Mouse (Mus musculus): ENCODE data around the gene Pitpnm3. TPM values are rescaled to one million over a fixed set of nuclear protein-coding genes. Genes with fewer than 3 reads are reported as not detected.
A peak's percentile ranks its signal among the peaks of the same experiment; 100 is the strongest.

The Pitpnm3 gene
- polyA plus RNA-seq, 1 experiment from 2014 or later, result 0.07 TPM

DNA sequence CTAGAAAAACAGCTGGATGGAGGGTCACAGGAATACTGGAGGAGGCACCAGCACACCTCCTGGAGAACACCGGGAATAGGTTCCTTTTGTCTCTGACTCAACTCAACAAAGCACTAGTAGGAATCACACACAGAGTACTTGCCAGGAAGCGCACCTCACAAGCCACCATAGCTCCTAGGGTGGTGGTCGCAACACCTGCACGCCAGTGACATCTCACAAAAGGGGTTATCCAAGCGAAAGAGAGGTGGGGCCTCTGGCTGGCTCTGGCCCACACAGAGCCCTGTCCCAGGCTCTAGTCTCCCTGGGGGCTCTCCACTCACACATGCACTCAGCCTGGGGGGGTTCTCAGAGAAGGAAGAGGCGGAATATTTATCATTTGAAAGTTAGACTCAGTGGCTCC lies 86.8 kb downstream of the Pitpnm3 start:
- Histone ChIP-seq H3K27me3 (ENCODE audit: control insufficient read depth, insufficient read depth, low read length) (peaks cover 32% of the 10 kb centered on the region), H3K27ac (ENCODE audit: low read depth, low read length) (no peak overlapping the region), H3K9ac (ENCODE audit: low read depth, low read length) (no peak overlapping the region), H3K4me3 (ENCODE audit: low read depth, low read length) (no peak overlapping the region), H3K4me2 (no peak overlapping the region), H3K36me3 (ENCODE audit: control insufficient read depth, insufficient read depth, low read length) (peaks cover 5% of the 10 kb centered on the region), H3K9me3 (replicated peaks; ENCODE audit: control insufficient read depth, low read length) (no peaks in the 10 kb centered on the region), H3K4me1 (ENCODE audit: control insufficient read depth, insufficient read depth, low read length) (peaks cover 9% of the 10 kb centered on the region)
- 68% methylated on average over 6 of the region's 6 CpGs for WGBS (ENCODE audit: insufficient replicate concordance)
- no peak for ATAC-seq (replicated peaks; ENCODE audit: insufficient number of reproducible peaks, low FRiP score, low TSS enrichment)

DNA sequence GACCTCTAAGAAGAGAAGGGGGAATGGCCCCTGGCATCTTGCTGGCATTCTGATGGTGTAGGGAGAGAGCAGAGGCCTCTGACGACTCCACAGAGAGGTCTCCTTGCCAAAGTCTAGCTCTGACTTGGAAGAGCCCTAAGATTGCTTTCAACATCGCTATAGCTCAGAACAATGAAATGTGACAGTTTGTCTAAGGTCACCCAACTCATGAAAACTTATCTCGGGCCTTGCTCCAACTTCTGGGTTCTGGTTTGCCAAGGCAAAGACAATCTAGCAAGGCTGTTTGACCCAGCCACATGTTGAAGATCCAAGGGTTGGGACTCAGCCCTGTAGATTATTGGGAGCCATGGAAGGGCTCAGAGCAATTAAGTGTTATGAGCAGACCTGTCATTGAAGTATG lies 91.3 kb downstream of the Pitpnm3 start:
- peak overlapping the region; percentile 89 for H3K4me2 ChIP-seq
- no peaks in the 10 kb centered on the region for H3K9me3 ChIP-seq (replicated peaks; ENCODE audit: control insufficient read depth, low read length)
- 83% methylated on average over 3 of the region's 3 CpGs for WGBS (ENCODE audit: insufficient replicate concordance)
- ATAC-seq (replicated peaks; ENCODE audit: insufficient number of reproducible peaks, low FRiP score, low TSS enrichment), result no peak
- no peak overlapping the region for H3K4me3 ChIP-seq (ENCODE audit: low read depth, low read length)
- no peak overlapping the region for H3K9ac ChIP-seq (ENCODE audit: low read depth, low read length)
- no peak overlapping the region for H3K27ac ChIP-seq (ENCODE audit: low read depth, low read length)
- peaks cover 5% of the 10 kb centered on the region for H3K36me3 ChIP-seq (ENCODE audit: control insufficient read depth, insufficient read depth, low read length)
- H3K4me1 ChIP-seq (ENCODE audit: control insufficient read depth, insufficient read depth, low read length), result peaks cover 33% of the 10 kb centered on the region
- no peaks in the 10 kb centered on the region; the same call in 1 of the 2 replicates for H3K27me3 ChIP-seq (ENCODE audit: control insufficient read depth, insufficient read depth, low read length)

DNA sequence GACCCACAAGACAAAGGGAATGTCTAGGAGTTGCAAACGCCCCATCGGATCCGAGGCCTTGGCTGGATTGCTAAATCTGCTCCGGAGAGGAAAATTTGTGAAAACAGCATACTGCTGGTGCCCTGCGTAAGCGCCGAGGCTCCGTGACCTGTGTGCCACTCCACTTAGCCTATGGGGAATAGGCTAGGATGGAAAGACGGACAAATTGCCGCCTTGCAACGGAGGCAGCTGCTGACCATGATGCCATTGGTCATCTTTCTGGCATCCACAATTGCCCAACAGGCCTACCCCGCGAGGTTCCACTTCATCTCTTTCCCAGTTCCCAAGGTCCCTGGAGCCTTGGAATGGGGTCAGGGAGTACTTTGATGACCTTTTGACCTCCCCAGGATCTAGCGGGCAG lies 92.9 kb downstream of the Pitpnm3 start:
- ATAC-seq (replicated peaks; ENCODE audit: insufficient number of reproducible peaks, low FRiP score, low TSS enrichment), result 0 out of 2 replicates have a peak, but pooled peaks have one; percentile 2
- Histone ChIP-seq H3K9ac (ENCODE audit: low read depth, low read length) (peak overlapping the region; percentile 76), H3K4me1 (ENCODE audit: control insufficient read depth, insufficient read depth, low read length) (peaks cover 36% of the 10 kb centered on the region), H3K9me3 (replicated peaks; ENCODE audit: control insufficient read depth, low read length) (no peaks in the 10 kb centered on the region), H3K4me3 (ENCODE audit: low read depth, low read length) (peak overlapping the region; percentile 76), H3K27ac (ENCODE audit: low read depth, low read length) (no peak overlapping the region), H3K36me3 (ENCODE audit: control insufficient read depth, insufficient read depth, low read length) (peaks cover 5% of the 10 kb centered on the region), H3K27me3 (ENCODE audit: control insufficient read depth, insufficient read depth, low read length) (no peaks in the 10 kb centered on the region), H3K4me2 (peak overlapping the region; percentile 89)
- WGBS (ENCODE audit: insufficient replicate concordance), result under 1% methylated on average over 14 of the region's 14 CpGs

DNA sequence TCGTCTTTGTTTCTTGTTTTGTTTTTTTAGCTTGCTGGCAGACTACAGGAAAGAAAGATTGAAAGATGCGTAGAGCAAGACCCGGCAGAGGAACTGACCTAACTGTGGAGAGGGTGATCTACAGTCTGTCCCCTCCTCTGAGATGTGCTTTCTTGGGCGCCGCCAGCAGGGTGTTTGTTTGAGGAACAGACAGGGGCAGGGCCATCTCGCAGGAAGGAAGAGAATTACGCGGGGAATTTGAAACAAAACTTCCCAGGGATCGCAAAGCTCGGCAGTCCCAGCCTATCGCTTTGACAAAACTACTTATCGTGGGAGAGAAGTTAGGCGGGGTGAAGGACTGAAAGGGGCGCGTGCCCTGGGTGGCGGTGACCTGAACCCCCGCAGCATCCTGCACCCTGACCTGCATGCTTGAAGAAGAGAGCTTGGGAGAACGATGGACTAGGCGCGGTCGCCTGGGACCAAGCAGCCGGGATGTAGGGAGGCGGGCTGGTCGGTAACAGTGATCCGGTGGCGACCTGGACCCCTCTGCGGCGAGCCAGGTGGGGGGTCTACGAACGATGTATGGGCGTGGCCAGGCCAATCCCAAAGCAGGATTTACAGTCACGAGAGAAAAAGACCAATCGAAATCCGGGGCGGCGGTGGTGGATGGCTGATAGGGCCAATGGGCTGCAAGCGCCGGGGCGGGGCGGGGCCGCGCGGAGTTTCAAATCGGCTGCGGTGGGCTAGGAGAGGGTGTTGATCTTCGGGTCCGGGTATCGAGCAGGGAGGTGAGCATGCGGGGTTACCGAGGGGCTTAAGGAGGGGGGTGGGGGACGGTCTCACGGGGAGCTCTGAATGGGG lies 93.6 kb downstream of the Pitpnm3 start, which contains the start of gene Pimreg:
Pimreg (plus strand) TSS at position 265 of the 840 bp plus-strand sequence.
- ATAC-seq (replicated peaks; ENCODE audit: insufficient number of reproducible peaks, low FRiP score, low TSS enrichment), result peak; percentile 81
- Histone ChIP-seq H3K9me3 (replicated peaks; ENCODE audit: control insufficient read depth, low read length) (no peaks in the 10 kb centered on the region), H3K36me3 (ENCODE audit: control insufficient read depth, insufficient read depth, low read length) (peaks cover 5% of the 10 kb centered on the region), H3K27me3 (ENCODE audit: control insufficient read depth, insufficient read depth, low read length) (0 out of 2 replicates have a peak, but pooled peaks cover 5% of the 10 kb centered on the region), H3K4me2 (peak within 1 kb of the TSS; percentile 89), H3K9ac (ENCODE audit: low read depth, low read length) (peak within 1 kb of the TSS; percentile 76), H3K4me1 (ENCODE audit: control insufficient read depth, insufficient read depth, low read length) (peaks cover 36% of the 10 kb centered on the region), H3K27ac (ENCODE audit: low read depth, low read length) (peak within 1 kb of the TSS; percentile 47), H3K4me3 (ENCODE audit: low read depth, low read length) (peak within 1 kb of the TSS; percentile 76)
- WGBS (ENCODE audit: insufficient replicate concordance), result under 1% methylated on average over 52 of the region's 52 CpGs

DNA sequence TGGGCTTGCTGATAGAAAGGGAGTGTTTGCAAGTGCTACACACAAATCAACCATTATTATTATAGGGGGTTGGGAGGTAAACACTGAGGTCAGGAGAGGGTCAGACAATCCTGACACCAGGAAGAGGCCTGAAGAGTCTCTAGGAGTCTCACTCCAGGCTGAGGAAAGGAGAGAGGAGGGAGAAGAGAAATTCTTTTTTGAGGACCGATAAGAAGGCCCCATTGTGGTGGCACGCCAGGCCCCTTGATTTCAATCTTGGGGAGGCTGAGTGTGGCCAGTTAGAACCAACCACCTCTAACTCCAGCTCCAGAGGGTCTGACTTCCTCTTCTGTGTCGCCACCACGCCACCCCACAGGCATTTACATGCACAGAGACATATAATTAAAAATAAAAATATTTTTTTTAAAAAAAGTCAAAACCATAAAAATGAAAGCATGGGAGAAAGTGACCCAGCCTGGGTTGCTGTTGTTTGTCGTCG lies 94.2 kb downstream of the Pitpnm3 start:
- Histone ChIP-seq H3K27ac (ENCODE audit: low read depth, low read length) (peak overlapping the region; percentile 47), H3K9ac (ENCODE audit: low read depth, low read length) (peak overlapping the region; percentile 76; the same call in 1 of the 2 replicates)
- ATAC-seq (replicated peaks; ENCODE audit: insufficient number of reproducible peaks, low FRiP score, low TSS enrichment), result no peak

DNA sequence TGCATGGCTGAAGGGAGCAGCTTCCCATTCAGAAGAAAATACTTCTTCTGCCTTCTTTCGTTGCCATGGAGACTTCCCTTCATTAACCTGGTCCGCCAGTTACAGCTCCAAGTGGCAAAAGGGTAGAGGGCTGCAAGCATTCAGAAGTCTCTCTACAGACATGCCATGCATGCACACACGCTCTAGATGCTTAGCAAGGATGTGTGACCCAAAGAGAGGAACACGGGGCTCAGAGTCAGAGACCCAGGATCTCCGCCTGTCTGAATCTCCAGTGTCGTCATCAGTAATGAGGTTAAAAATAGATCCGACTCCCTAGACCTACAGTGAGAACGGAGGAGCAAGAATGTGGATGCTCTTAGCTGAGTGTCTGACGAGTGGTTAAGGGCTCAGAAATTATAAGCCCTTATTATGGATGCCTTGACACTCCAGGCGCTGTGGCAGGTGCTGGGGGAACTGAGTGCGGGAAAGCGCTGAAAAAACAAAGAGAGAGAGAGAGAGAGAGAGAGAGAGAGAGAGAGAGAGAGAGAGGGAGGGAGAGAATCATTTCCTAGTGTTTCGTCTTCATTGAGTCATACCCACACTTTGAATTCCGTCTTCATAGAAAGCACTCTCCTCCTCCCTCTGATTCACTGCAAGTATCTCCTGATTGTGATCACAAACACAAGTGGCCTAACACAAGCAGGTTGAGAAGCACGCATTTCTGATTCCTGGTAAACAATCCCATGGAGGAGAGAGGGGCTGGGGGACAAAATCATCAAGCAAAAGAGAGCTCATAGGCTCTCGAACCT lies 95.8 kb downstream of the Pitpnm3 start:
- ATAC-seq (replicated peaks; ENCODE audit: insufficient number of reproducible peaks, low FRiP score, low TSS enrichment), result no peak
- Histone ChIP-seq H3K27me3 (ENCODE audit: control insufficient read depth, insufficient read depth, low read length) (0 out of 2 replicates have a peak, but pooled peaks cover 8% of the 10 kb centered on the region), H3K9me3 (replicated peaks; ENCODE audit: control insufficient read depth, low read length) (no peaks in the 10 kb centered on the region), H3K4me1 (ENCODE audit: control insufficient read depth, insufficient read depth, low read length) (peaks cover 40% of the 10 kb centered on the region), H3K4me2 (peak overlapping the region; percentile 50), H3K36me3 (ENCODE audit: control insufficient read depth, insufficient read depth, low read length) (no peaks in the 10 kb centered on the region), H3K27ac (ENCODE audit: low read depth, low read length) (no peak overlapping the region), H3K9ac (ENCODE audit: low read depth, low read length) (no peak overlapping the region; the same call in 1 of the 2 replicates), H3K4me3 (ENCODE audit: low read depth, low read length) (no peak overlapping the region)
- 31% methylated on average over 16 of the region's 16 CpGs for WGBS (ENCODE audit: insufficient replicate concordance)

More for the DNA sequence above, 94.2 kb downstream of the Pitpnm3 start:
- no peaks in the 10 kb centered on the region for H3K9me3 ChIP-seq (replicated peaks; ENCODE audit: control insufficient read depth, low read length)
- H3K4me1 ChIP-seq (ENCODE audit: control insufficient read depth, insufficient read depth, low read length), result peaks cover 36% of the 10 kb centered on the region
- H3K4me2 ChIP-seq, result peak overlapping the region; percentile 89
- WGBS (ENCODE audit: insufficient replicate concordance), result 10% methylated on average over 6 of the region's 6 CpGs
- H3K27me3 ChIP-seq (ENCODE audit: control insufficient read depth, insufficient read depth, low read length), result 0 out of 2 replicates have a peak, but pooled peaks cover 8% of the 10 kb centered on the region
- peak overlapping the region; percentile 76 for H3K4me3 ChIP-seq (ENCODE audit: low read depth, low read length)
- H3K36me3 ChIP-seq (ENCODE audit: control insufficient read depth, insufficient read depth, low read length), result peaks cover 3% of the 10 kb centered on the region; the same call in 1 of the 2 replicates

DNA sequence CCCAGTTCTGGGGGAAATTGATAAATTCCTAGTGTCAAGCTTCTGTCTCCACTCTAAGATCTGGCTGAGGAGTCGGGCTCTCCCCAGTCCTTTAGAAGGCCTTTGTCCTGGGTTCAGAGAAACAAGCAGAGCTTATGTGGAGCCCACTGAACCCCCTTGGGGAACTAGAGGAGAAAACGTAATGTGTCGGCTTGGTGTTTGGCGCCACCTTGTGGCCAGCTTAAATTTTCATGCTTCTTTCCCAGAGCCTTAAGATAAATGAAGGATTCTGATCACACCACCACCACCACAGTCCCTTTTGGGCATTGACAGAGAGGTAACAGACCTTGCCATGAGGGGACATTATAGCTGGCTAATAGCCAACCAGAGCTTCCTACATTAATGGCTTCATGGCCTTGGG lies 97.6 kb downstream of the Pitpnm3 start:
- H3K4me3 ChIP-seq (ENCODE audit: low read depth, low read length), result no peak overlapping the region
- peaks cover 28% of the 10 kb centered on the region for H3K4me1 ChIP-seq (ENCODE audit: control insufficient read depth, insufficient read depth, low read length)
- H3K36me3 ChIP-seq (ENCODE audit: control insufficient read depth, insufficient read depth, low read length), result no peaks in the 10 kb centered on the region
- H3K9ac ChIP-seq (ENCODE audit: low read depth, low read length), result no peak overlapping the region
- 0 out of 2 replicates have a peak, but pooled peaks cover 8% of the 10 kb centered on the region for H3K27me3 ChIP-seq (ENCODE audit: control insufficient read depth, insufficient read depth, low read length)
- H3K9me3 ChIP-seq (replicated peaks; ENCODE audit: control insufficient read depth, low read length), result no peaks in the 10 kb centered on the region
- 2% methylated on average over 4 of the region's 4 CpGs for WGBS (ENCODE audit: insufficient replicate concordance)
- no peak for ATAC-seq (replicated peaks; ENCODE audit: insufficient number of reproducible peaks, low FRiP score, low TSS enrichment)
- H3K4me2 ChIP-seq, result no peak overlapping the region
- H3K27ac ChIP-seq (ENCODE audit: low read depth, low read length), result no peak overlapping the region

DNA sequence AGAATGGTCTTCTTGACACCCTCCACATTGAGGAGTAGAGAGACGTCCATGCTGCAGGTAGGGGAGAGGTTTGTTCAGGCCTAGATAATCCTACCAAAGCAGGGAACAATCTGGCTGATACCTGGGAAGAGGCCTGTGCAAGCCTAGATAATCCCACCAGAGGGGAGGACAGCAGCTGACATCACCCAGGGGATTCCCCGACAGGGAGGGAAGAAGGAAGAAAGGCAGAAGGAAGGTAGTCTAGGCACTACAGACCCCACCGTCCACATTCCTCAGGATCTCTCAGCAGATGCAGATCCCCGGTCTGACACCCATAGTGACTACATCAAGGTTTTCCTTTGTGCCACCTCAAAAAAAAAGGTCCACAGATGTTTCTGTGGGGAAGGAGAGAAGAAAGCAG lies 98.2 kb downstream of the Pitpnm3 start, which contains the start of gene Aipl1:
Aipl1 (minus strand) TSS at position 101 of the 400 bp plus-strand sequence.
- Histone ChIP-seq H3K27me3 (ENCODE audit: control insufficient read depth, insufficient read depth, low read length) (0 out of 2 replicates have a peak, but pooled peaks cover 8% of the 10 kb centered on the region), H3K4me1 (ENCODE audit: control insufficient read depth, insufficient read depth, low read length) (peaks cover 26% of the 10 kb centered on the region), H3K36me3 (ENCODE audit: control insufficient read depth, insufficient read depth, low read length) (no peaks in the 10 kb centered on the region), H3K4me3 (ENCODE audit: low read depth, low read length) (no peak within 1 kb of the TSS), H3K9me3 (replicated peaks; ENCODE audit: control insufficient read depth, low read length) (no peaks in the 10 kb centered on the region), H3K27ac (ENCODE audit: low read depth, low read length) (no peak within 1 kb of the TSS), H3K4me2 (no peak within 1 kb of the TSS), H3K9ac (ENCODE audit: low read depth, low read length) (no peak within 1 kb of the TSS)
- ATAC-seq (replicated peaks; ENCODE audit: insufficient number of reproducible peaks, low FRiP score, low TSS enrichment), result no peak
- WGBS (ENCODE audit: insufficient replicate concordance), result 54% methylated on average over 4 of the region's 4 CpGs
